Mouse (Mus musculus) olfactory bulb, adult 2 months (tissue): ENCODE measurements at regions not wholly inside any gene's neighbourhood (a gene's known extent, or its start where the extent isn't known, plus 50 kb on each side); places are given as distances from the start of the nearest gene placed in this dataset.

Experiments
- CTCF ChIP-seq: fragments of 200-500 bp; IDR thresholded peaks from 2 replicates; pipeline ENCODE4 v1.5.1; 2012; ENCODE audit warnings: low read depth, mild to moderate bottlenecking, low read length, moderate library complexity; ENCODE audit not compliant: insufficient read depth
- POLR2A ChIP-seq: fragments of 200-500 bp; IDR thresholded peaks from 2 replicates; pipeline ENCODE4 v1.6.1; 2012; ENCODE audit warnings: mild to moderate bottlenecking, low read depth, low read length, moderate library complexity; ENCODE audit not compliant: insufficient read depth

DNA sequence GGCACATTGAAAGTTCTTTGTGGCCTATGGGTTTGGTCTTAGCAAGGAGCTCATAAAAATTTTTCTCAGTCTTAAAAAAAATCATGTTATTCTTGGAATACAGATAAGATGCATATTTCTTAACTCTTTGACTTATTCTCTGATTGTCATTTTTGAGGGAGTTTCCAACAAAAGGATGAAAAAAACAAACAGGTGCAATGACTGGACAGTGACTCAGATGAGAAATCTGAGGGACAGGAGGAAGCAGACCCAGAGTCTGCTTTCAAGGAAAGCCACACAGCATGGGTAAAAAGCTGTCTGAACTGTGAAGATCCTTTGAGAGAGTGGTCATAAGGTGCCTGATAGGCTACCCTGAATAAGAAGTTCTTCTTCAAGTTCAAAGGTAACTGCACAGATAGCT is 363.8 kb upstream of the Marcks start:
- no peak for TF ChIP-seq POLR2A
- TF ChIP-seq CTCF: no peak
